Mouse (Mus musculus): ENCODE results near the gene Ccl20. TPM values are rescaled to one million over a fixed set of nuclear protein-coding genes. Genes with fewer than 3 reads are reported as not detected.

The Ccl20 gene
- polyA plus RNA-seq, 1 experiment from 2014 or later, result not detected

DNA sequence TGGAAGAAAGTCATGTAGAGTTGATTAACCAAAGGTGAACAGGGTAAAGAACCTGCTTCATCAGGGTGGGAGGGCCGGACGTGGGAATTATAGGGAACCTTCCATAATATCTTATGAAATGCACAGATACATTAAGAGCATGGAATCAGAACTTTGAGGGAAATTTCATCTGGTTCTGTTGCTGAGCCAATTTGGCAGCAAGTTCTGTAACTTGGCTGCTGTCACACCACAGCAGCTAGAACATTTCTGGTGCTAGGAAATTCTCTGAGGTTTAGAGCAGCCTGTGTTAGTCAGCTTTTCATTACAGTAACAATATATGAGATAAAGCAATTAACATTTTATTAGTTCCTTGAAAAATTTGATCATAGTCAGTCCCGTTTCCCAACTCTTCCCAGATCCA lies 36.4 kb downstream of the Ccl20 start:
- 64% methylated on average over 3 of the region's 3 CpGs for WGBS (ENCODE audit: insufficient replicate concordance)
- Histone ChIP-seq H3K4me3 (ENCODE audit: low read depth, low read length) (no peak overlapping the region), H3K4me1 (ENCODE audit: control insufficient read depth, low read depth, low read length) (no peaks in the 10 kb centered on the region), H3K27ac (ENCODE audit: low read length) (no peak overlapping the region), H3K9ac (ENCODE audit: low read depth, low read length) (no peak overlapping the region), H3K4me2 (ENCODE audit: low read depth, low read length) (no peak overlapping the region), H3K9me3 (replicated peaks; ENCODE audit: control insufficient read depth, low read length) (no peaks in the 10 kb centered on the region), H3K36me3 (ENCODE audit: control insufficient read depth, insufficient read depth) (no peaks in the 10 kb centered on the region), H3K27me3 (ENCODE audit: control insufficient read depth, insufficient read depth, low read depth, low read length) (no peaks in the 10 kb centered on the region)
- ATAC-seq (ENCODE audit: low read depth), result no peak

- Histone ChIP-seq H3K27me3 (ENCODE audit: control insufficient read depth, insufficient read depth, low read depth, low read length) (no peaks in the 10 kb centered on the region), H3K9ac (ENCODE audit: low read depth, low read length) (no peak overlapping the region), H3K36me3 (ENCODE audit: control insufficient read depth, insufficient read depth) (no peaks in the 10 kb centered on the region), H3K4me1 (ENCODE audit: control insufficient read depth, low read depth, low read length) (no peaks in the 10 kb centered on the region), H3K4me2 (ENCODE audit: low read depth, low read length) (no peak overlapping the region), H3K9me3 (replicated peaks; ENCODE audit: control insufficient read depth, low read length) (no peaks in the 10 kb centered on the region), H3K27ac (ENCODE audit: low read length) (no peak overlapping the region), H3K4me3 (ENCODE audit: low read depth, low read length) (no peak overlapping the region)
- ATAC-seq (ENCODE audit: low read depth), result no peak
- WGBS (ENCODE audit: insufficient replicate concordance), result 54% methylated on average over 1 of the region's 1 CpGs
These were observed 40.3 kb downstream of the Ccl20 start for GRCm38 (mm10) chr1:83156876-83157275.

DNA sequence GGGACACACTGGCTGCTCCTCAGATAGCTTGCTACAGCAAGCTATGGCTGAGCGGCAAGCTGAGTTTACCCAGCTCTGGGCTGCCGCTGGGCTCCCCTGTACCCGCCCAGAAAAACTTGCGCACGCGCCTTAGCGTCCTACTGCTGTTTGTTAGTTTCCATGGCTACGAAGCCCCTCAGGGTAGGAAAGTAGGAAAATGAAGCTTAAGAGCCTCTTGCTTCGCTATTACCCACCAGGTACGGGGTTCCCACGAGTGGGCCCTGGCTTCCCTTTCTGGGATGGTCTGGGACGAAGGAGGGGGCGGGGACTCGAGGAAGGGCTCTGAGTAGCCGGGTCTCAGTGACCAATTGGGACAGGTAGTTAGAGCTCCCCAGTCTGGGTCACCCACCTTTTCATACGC lies 43.0 kb downstream of the Ccl20 start, which contains the start of gene Daw1:
Gene Daw1 (plus strand): TSS at position 150 of the 400 bp plus-strand sequence.
- Histone ChIP-seq H3K27ac (ENCODE audit: low read length) (no peak within 1 kb of the TSS), H3K36me3 (ENCODE audit: control insufficient read depth, insufficient read depth) (no peaks in the 10 kb centered on the region), H3K27me3 (ENCODE audit: control insufficient read depth, insufficient read depth, low read depth, low read length) (no peaks in the 10 kb centered on the region), H3K4me2 (ENCODE audit: low read depth, low read length) (peak within 1 kb of the TSS; percentile 51), H3K4me1 (ENCODE audit: control insufficient read depth, low read depth, low read length) (no peaks in the 10 kb centered on the region), H3K9ac (ENCODE audit: low read depth, low read length) (no peak within 1 kb of the TSS), H3K4me3 (ENCODE audit: low read depth, low read length) (peak within 1 kb of the TSS; percentile 51), H3K9me3 (replicated peaks; ENCODE audit: control insufficient read depth, low read length) (no peaks in the 10 kb centered on the region)
- ATAC-seq (ENCODE audit: low read depth), result 0 out of 2 replicates have a peak, but pooled peaks have one; percentile 30
- WGBS (ENCODE audit: insufficient replicate concordance), result 2% methylated on average over 16 of the region's 16 CpGs

DNA sequence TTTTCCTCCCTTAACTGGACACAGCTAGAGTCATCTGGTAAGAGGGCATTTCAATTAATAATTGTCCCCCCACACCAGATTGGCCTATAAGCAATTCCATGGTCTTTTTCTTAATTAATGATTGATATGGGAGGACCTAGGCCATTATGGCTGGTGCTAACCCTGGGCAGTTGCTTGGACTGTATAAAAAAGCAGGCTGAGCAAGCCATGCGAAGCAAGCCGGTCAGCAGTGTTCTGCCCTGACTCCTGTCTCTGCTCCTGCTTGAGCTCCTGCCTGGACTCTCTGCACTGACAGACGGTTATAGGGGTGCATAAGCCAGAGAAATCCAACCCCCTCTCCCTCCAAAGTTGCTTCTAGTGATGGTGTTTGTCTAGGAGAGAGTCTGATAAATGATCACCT lies 45.1 kb downstream of the Ccl20 start:
- Histone ChIP-seq H3K9ac (ENCODE audit: low read depth, low read length) (no peak overlapping the region), H3K4me2 (ENCODE audit: low read depth, low read length) (no peak overlapping the region), H3K36me3 (ENCODE audit: control insufficient read depth, insufficient read depth) (no peaks in the 10 kb centered on the region), H3K27me3 (ENCODE audit: control insufficient read depth, insufficient read depth, low read depth, low read length) (no peaks in the 10 kb centered on the region), H3K4me1 (ENCODE audit: control insufficient read depth, low read depth, low read length) (no peaks in the 10 kb centered on the region), H3K9me3 (replicated peaks; ENCODE audit: control insufficient read depth, low read length) (no peaks in the 10 kb centered on the region), H3K4me3 (ENCODE audit: low read depth, low read length) (no peak overlapping the region), H3K27ac (ENCODE audit: low read length) (no peak overlapping the region)
- ATAC-seq (ENCODE audit: low read depth), result no peak
- 62% methylated on average over 3 of the region's 3 CpGs for WGBS (ENCODE audit: insufficient replicate concordance)

DNA sequence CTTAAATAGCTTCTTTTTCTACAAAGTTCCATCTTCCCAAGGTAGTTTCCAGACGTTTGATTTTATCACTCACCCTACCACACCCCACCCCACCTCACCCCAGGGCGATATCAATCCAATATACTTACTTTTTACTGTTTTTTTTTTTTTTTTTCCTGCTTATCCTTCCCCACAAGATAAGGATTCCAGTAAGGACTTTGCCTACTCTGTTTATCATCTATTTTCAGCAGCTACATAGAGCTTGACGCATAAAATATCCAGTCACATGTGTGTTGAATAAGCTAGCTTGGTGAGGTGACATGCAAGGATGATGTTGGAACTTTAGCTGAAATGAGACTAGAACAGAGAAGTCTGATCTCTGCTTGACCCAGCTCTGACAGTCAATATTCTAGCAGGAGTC lies 47.5 kb downstream of the Ccl20 start:
- no peak overlapping the region for H3K4me3 ChIP-seq (ENCODE audit: low read depth, low read length)
- no peak overlapping the region for H3K9ac ChIP-seq (ENCODE audit: low read depth, low read length)
- no peak overlapping the region for H3K27ac ChIP-seq (ENCODE audit: low read length)
- ATAC-seq (ENCODE audit: low read depth), result no peak
- no peaks in the 10 kb centered on the region for H3K4me1 ChIP-seq (ENCODE audit: control insufficient read depth, low read depth, low read length)
- no peak overlapping the region for H3K4me2 ChIP-seq (ENCODE audit: low read depth, low read length)
- WGBS (ENCODE audit: insufficient replicate concordance), result 60% methylated on average over 3 of the region's 3 CpGs
- no peaks in the 10 kb centered on the region for H3K27me3 ChIP-seq (ENCODE audit: control insufficient read depth, insufficient read depth, low read depth, low read length)
- no peaks in the 10 kb centered on the region for H3K36me3 ChIP-seq (ENCODE audit: control insufficient read depth, insufficient read depth)
- no peaks in the 10 kb centered on the region for H3K9me3 ChIP-seq (replicated peaks; ENCODE audit: control insufficient read depth, low read length)

Other genes starting within 250 kb of the Ccl20 start
- gene A030005L19Rik, start 203.4 kb upstream of the Ccl20 start, polyA plus RNA-seq (2015; fragmentation: Nextera tagmentation; extraction: Ambion mirVana), result 0.11 TPM in 1 of 2 replicates, not detected in the other
- not detected in 2 replicates for gene A030014E15Rik, start 191.8 kb upstream of the Ccl20 start, polyA plus RNA-seq (2015; fragmentation: Nextera tagmentation; extraction: Ambion mirVana)
- gene Gm6217, start 185.4 kb upstream of the Ccl20 start, polyA plus RNA-seq (2015; fragmentation: Nextera tagmentation; extraction: Ambion mirVana), result not detected in 2 replicates
- not detected in 2 replicates for gene A030003K21Rik, start 173.4 kb upstream of the Ccl20 start, polyA plus RNA-seq (2015; fragmentation: Nextera tagmentation; extraction: Ambion mirVana)
- gene Gm7544, start 160.8 kb upstream of the Ccl20 start, polyA plus RNA-seq (2015; fragmentation: Nextera tagmentation; extraction: Ambion mirVana), result not detected in 2 replicates
- gene Gm47955, start 156.5 kb upstream of the Ccl20 start, polyA plus RNA-seq (2015; fragmentation: Nextera tagmentation; extraction: Ambion mirVana), result not detected in 2 replicates
- not detected in 2 replicates for gene Gm47959, start 116.2 kb upstream of the Ccl20 start, polyA plus RNA-seq (2015; fragmentation: Nextera tagmentation; extraction: Ambion mirVana)
- gene Slc19a3, start 78.3 kb upstream of the Ccl20 start, polyA plus RNA-seq (2015; fragmentation: Nextera tagmentation; extraction: Ambion mirVana), result 0.08 TPM in 1 of 2 replicates, not detected in the other
- not detected in 2 replicates for gene Krtap28-10, start 74.3 kb upstream of the Ccl20 start, polyA plus RNA-seq (2015; fragmentation: Nextera tagmentation; extraction: Ambion mirVana)
- not detected in 2 replicates for gene Gm47969, start 71.8 kb upstream of the Ccl20 start, polyA plus RNA-seq (2015; fragmentation: Nextera tagmentation; extraction: Ambion mirVana)
- gene A030005K14Rik, start 57.4 kb upstream of the Ccl20 start, polyA plus RNA-seq (2015; fragmentation: Nextera tagmentation; extraction: Ambion mirVana), result not detected in 2 replicates
- not detected in 2 replicates for gene Krtap28-13, start 55.8 kb upstream of the Ccl20 start, polyA plus RNA-seq (2015; fragmentation: Nextera tagmentation; extraction: Ambion mirVana)
- gene Daw1, start 43.0 kb downstream of the Ccl20 start, polyA plus RNA-seq (2015; fragmentation: Nextera tagmentation; extraction: Ambion mirVana), result not detected in 2 replicates

All from liver, embryonic 16.5 days (tissue).